In the genomic region with DNA sequence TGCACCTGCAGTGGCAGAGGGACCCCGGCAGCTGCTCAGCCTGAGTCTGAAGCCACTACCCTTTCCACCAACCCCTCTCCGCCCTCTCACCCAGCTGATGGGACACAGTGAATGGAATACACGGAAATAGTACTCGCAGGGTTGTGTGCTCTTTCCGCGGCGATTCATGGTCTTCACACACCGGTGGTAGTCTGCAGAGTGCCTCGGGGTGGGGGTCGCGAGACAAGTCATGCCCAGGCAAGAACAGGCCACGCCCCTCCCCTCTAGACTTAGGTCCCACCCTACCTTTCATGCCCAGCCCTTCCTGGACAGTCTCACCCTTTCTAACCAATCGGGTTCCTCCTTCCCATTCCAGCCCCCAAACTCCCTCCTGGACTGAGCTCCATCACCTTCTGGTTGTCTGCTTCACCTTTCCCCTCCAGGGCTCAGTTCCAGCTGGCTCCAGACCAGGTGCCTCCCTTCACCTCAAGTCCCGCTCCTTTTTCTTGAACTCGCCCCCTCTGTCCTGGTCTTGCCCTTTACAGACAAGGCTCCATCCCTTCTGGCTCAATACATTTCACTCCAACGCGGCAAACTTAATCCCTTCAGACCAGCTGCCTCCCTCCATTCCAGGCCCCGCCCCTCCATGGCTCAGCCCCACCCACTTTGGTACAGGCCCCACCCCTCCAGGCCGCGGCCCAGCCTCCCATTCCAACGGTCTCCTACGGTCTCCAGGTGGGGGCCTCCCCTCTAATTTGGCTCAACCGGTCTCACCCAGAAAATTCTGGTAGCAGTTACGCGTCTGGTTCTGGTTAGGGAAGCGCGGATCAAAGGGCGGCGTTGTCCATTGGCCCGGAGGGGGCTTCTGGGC, we compare ENCODE assay signal across 8 mouse cellular contexts. TPM values are rescaled to one million over a fixed set of nuclear protein-coding genes. Genes with fewer than 3 reads are reported as not detected.
DNase-seq lines count a peak whose midpoint lies in the region; ATAC-seq lines count a peak whose summit lies in the region.

No protein-coding gene starts in this region.

- H3K27ac ChIP-seq in embryonic facial prominence, embryonic 15.5 days (replicated peaks), result peak overlapping the region; percentile 81
- H3K27ac ChIP-seq in liver, embryonic 13.5 days, result peak overlapping the region; percentile 99

- H3K9me3 ChIP-seq in embryonic facial prominence, embryonic 15.5 days (replicated peaks), result no peaks in the 10 kb centered on the region
- H3K9me3 ChIP-seq in liver, embryonic 13.5 days (replicated peaks), result no peaks in the 10 kb centered on the region

- peak overlapping the region; percentile 69 for H3K4me2 ChIP-seq in embryonic facial prominence, embryonic 15.5 days (replicated peaks)
- peak overlapping the region; percentile 88 for H3K4me2 ChIP-seq in liver, embryonic 13.5 days

- ATAC-seq in embryonic facial prominence, embryonic 15.5 days (ENCODE audit: insufficient number of reproducible peaks, low FRiP score, low TSS enrichment, low read depth), result peak; percentile 77
- peak; percentile 73 for ATAC-seq in liver, embryonic 13.5 days (ENCODE audit: low read depth)

- peaks cover 19% of the 10 kb centered on the region for H3K4me1 ChIP-seq in embryonic facial prominence, embryonic 15.5 days
- peaks cover 61% of the 10 kb centered on the region for H3K4me1 ChIP-seq in liver, embryonic 13.5 days (replicated peaks)

- WGBS in embryonic facial prominence, embryonic 15.5 days, result 1% methylated on average over 29 of the region's 30 CpGs
- 2% methylated on average over 30 of the region's 30 CpGs for WGBS in liver, embryonic 13.5 days (ENCODE audit: insufficient replicate concordance)

- 0 out of 2 replicates have a peak, but pooled peaks cover 3% of the 10 kb centered on the region for H3K36me3 ChIP-seq in embryonic facial prominence, embryonic 15.5 days
- peaks cover 20% of the 10 kb centered on the region for H3K36me3 ChIP-seq in liver, embryonic 13.5 days

- no peaks in the 10 kb centered on the region for H3K27me3 ChIP-seq in embryonic facial prominence, embryonic 15.5 days
- no peaks in the 10 kb centered on the region for H3K27me3 ChIP-seq in liver, embryonic 13.5 days

- peak overlapping the region; percentile 49 for H3K4me3 ChIP-seq in embryonic facial prominence, embryonic 15.5 days (replicated peaks)
- peak overlapping the region; percentile 71 for H3K4me3 ChIP-seq in liver, embryonic 13.5 days (replicated peaks)

- H3K9ac ChIP-seq in embryonic facial prominence, embryonic 15.5 days, result 0 out of 2 replicates have a peak overlapping the region, but pooled peaks have one; percentile 12
- peak overlapping the region; percentile 81 for H3K9ac ChIP-seq in liver, embryonic 13.5 days

- peak; percentile 59 for DNase-seq in urinary bladder, postnatal 14 days (ENCODE audit: low spot score)
- no peak for DNase-seq in urinary bladder, postnatal 10 days (ENCODE audit: low spot score)
- peak; percentile 24 for DNase-seq in hindlimb bud, embryonic 11.5 days (ENCODE audit: extremely low spot score, low read depth, low spot score)
- peak; percentile 73 for DNase-seq in liver, embryonic 13.5 days
- DNase-seq in neural tube, embryonic 10.5 days (ENCODE audit: extremely low spot score, low spot score), result peak; percentile 31
- peak; percentile 69 for DNase-seq in thymus, postnatal 4 days
- no peak for DNase-seq in frontal cortex, postnatal 36 days (ENCODE audit: low spot score in 2 of 2)

RNA-seq across cellular contexts. Expression of a gene that starts 0.7 kb away (rescaled TPM):
- 49.9 and 64.2 TPM in 2 replicates for polyA plus RNA-seq in embryonic facial prominence, embryonic 15.5 days (2015; fragmentation: Nextera tagmentation; extraction: Ambion mirVana)
- 98.6 and 105 TPM in 2 replicates for polyA plus RNA-seq in liver, embryonic 13.5 days (2015; fragmentation: Nextera tagmentation; extraction: Ambion mirVana)

RNA-seq across cellular contexts. Expression of a gene that starts 12.3 kb away (rescaled TPM):
- 57.9 and 58.2 TPM in 2 replicates for polyA plus RNA-seq in embryonic facial prominence, embryonic 15.5 days (2015; fragmentation: Nextera tagmentation; extraction: Ambion mirVana)
- polyA plus RNA-seq in liver, embryonic 13.5 days (2015; fragmentation: Nextera tagmentation; extraction: Ambion mirVana), result 61.6 and 63.9 TPM in 2 replicates

RNA-seq across cellular contexts. Expression of a gene that starts 18.9 kb away (rescaled TPM):
- polyA plus RNA-seq in embryonic facial prominence, embryonic 15.5 days (2015; fragmentation: Nextera tagmentation; extraction: Ambion mirVana), result not detected in 2 replicates
- not detected in 2 replicates for polyA plus RNA-seq in liver, embryonic 13.5 days (2015; fragmentation: Nextera tagmentation; extraction: Ambion mirVana)

RNA-seq across cellular contexts. Expression of a gene that starts 27.1 kb away (rescaled TPM):
- 0.13 and 0.20 TPM in 2 replicates for polyA plus RNA-seq in embryonic facial prominence, embryonic 15.5 days (2015; fragmentation: Nextera tagmentation; extraction: Ambion mirVana)
- 0.09 and 0.15 TPM in 2 replicates for polyA plus RNA-seq in liver, embryonic 13.5 days (2015; fragmentation: Nextera tagmentation; extraction: Ambion mirVana)

RNA-seq across cellular contexts. Expression of a gene that starts 30.5 kb away (rescaled TPM):
- 0.36 and 0.37 TPM in 2 replicates for polyA plus RNA-seq in embryonic facial prominence, embryonic 15.5 days (2015; fragmentation: Nextera tagmentation; extraction: Ambion mirVana)
- polyA plus RNA-seq in liver, embryonic 13.5 days (2015; fragmentation: Nextera tagmentation; extraction: Ambion mirVana), result 0.05 TPM in 1 of 2 replicates, not detected in the other

Comparison
In these comparisons a context has a peak if more than half of its experiments do, and no peak if none do; other contexts are left out.
1. DNase-seq: peak in urinary bladder, postnatal 14 days (single experiment), hindlimb bud, embryonic 11.5 days (single experiment), liver, embryonic 13.5 days (single experiment), neural tube, embryonic 10.5 days (single experiment) and thymus, postnatal 4 days (single experiment); none in urinary bladder, postnatal 10 days (single experiment) and frontal cortex, postnatal 36 days (0 of 2).